Mouse (Mus musculus): ENCODE data around the gene Dnaic1.

Dnaic1 gene

DNA sequence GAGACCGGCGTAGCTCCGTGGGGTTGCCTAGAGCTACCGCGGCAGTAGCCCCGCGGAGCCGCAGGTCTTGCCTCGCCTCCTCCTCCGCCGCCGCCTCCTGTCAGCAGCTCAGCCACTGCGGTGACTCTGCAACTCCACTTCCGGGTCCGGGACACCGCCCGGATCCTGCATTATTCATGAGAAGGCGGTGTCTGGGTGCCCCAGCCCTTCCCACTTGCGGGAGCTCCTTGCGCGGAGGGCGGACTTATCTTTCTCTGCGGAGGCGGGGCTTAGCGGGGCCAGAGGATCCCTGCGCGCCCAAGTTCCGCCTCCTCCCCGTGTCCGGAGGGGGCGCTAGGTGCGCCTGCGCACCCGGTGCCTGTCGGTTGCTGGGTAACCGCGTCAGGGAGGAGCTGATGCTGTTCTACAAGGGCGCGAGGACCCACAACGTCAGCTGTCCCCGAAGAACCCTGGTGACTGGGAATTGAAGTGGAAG is at the start of gene Dnaic1, which contains the start of gene Fam219a:
Gene Dnaic1 (plus strand): TSS at position 365 of the 475 bp plus-strand sequence.
Gene Fam219a (minus strand): TSS at position 128 of the 475 bp plus-strand sequence.
- DNase-seq (ENCODE audit: extremely low spot score, low spot score): peak; percentile 97

DNA sequence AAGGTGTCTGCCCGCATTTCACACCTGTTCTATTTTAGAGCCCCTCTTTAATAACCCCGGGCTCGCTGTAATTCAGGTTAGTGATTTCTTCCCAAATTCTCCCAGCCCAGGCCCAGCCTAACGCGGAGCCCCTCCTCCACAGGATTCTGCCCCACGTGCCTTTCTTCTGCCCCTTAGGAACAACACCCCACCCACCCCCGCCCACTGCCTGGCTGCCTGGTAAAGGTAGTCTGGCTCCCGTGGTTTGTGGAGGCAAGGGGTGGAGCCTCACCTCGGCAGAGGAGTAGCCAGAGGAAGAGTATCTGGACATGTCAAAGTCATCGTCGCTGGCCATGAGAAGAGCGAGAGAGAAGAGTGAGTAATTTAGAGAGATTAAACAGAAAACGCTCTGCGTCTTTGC is 48.9 kb upstream of the Dnaic1 start:
- no peak for DNase-seq (ENCODE audit: extremely low spot score, low spot score)

DNA sequence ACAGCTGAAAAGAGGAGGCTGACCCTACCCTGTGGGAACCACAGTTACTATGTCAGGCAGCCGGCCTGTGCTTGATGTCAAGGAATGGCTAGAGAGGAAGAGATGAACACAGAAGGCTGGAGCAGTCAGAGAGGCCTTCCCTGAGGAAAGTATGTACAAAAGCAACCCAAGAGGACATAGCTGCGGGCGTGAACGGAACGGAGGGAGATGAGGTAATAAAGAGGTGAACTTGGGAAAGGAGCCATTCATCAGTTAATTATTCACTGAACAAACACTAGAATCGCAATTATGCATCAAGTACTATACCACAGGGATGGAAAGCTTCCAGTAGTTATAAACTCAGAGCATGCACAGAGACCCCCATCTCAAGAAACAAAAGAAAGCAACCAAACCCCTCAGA is 47.4 kb upstream of the Dnaic1 start:
- DNase-seq (ENCODE audit: extremely low spot score, low spot score): no peak

DNA sequence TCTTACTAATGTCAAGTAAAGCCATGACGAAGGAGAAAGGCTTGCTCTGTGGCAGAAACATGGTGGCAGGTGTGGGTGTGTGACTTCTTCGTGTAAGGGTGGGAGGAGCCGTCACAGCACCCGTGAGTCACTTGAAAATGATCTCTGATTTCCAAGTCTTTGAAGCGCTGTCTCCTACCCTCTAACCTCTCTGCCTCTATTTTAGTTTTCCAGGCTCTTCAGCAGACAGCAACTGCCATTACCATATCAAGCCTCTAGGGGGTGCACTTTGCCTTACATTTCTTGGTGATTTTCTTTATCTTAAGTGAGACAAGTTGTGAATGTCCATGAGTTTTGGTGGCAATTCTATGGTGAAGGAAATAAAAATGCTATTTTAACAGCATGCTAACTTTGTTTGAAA is 46.8 kb upstream of the Dnaic1 start:
- DNase-seq (ENCODE audit: extremely low spot score, low spot score): no peak

DNA sequence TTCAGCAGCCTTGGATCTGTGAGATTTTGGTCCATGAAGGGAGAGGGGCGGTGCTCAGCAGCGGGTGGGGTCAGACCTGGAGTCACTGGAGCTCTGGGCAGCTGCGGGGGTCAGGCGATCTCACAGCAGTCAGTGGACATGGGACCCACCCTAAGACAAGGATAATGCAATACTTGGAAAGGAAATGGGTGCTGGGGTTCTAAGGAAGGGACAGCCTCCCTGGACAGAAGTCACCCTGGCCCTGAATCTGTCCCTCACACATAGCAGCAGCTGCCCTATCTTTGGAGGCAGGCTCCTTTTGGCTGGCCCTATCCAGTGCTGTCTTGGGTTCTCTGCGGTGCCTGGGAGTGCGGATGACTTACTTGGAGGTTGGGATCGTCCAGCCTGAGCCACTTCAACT is 45.7 kb upstream of the Dnaic1 start:
- DNase-seq (ENCODE audit: extremely low spot score, low spot score): no peak

DNA sequence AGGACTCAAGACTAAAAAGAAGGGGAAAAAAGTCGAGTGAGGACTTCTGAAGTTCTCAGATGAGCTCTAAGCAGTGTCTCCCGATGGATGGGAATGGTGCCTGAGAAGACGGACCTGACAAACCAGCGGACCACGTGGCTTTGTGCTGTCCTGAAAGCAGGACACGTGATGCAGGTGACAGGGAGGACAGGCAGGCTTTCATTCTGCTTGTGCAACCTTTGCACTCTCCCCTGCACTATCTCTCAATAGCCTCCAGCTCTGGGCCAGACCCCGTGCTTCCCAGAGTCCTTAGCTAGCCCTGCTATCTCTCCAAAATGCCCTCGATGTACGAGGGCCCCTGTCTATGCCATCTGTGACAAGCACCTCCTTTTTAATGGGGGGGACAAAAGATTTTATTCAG is 44.7 kb upstream of the Dnaic1 start:
- DNase-seq (ENCODE audit: extremely low spot score, low spot score): no peak

DNA sequence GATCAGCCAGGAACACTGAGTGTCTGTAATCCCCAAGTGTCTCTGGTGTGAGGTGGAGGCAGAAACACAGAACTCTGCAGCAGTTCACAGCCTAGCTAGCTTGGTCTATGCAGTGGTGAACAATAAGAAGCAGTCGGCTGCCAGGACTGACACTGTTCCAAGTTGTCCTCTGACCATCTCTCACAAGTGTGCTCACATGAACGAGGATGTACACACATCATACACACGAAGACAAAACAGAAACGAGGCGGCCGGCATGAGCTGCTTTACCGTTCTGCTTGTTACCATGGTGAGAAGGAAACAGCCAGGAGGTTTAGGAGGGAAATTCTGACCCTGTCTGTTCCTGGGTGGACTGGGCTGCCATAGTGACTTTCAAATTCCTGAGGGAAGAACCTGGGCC is 43.0 kb upstream of the Dnaic1 start:
- DNase-seq (ENCODE audit: extremely low spot score, low spot score): no peak

DNA sequence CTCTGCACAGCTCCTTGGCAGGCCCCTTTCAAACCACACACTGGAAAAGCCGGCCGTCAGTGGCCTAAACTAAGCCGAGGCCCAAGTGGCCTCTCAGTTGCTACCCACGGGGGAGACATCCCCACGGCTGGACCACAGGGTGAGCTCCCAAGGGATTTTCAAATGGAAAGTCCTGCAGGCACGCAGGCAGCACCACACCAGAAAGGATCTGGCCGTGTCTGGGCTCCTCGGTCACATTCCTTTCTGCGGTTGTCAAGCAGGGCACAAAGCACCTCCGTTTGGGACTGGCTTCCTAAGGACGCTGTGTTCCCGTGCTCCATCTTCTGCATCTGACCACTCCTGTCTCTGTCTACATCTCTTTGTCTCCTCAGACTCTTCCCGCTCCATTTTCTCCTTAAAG is 42.5 kb upstream of the Dnaic1 start:
- no peak for DNase-seq (ENCODE audit: extremely low spot score, low spot score)

DNA sequence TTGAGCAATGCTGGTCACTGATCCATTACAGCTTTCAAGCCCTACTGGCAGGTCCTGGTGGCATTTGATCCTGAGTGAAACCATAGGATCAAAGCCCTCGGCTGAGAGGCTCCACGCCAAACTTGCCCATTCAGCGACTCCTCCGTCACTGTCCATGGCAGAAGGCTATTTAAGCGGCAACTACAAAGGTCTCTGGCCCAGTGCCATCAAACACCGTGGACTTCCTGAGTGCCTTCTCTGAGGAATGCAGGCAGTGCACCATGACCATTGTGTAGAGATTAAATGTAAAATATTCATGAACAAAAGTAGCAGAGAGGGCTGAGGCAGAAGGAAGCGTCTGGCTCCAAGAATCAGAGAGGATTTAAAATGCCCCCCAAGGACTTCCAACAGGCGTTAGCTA is 41.6 kb upstream of the Dnaic1 start:
- DNase-seq (ENCODE audit: extremely low spot score, low spot score): no peak

DNA sequence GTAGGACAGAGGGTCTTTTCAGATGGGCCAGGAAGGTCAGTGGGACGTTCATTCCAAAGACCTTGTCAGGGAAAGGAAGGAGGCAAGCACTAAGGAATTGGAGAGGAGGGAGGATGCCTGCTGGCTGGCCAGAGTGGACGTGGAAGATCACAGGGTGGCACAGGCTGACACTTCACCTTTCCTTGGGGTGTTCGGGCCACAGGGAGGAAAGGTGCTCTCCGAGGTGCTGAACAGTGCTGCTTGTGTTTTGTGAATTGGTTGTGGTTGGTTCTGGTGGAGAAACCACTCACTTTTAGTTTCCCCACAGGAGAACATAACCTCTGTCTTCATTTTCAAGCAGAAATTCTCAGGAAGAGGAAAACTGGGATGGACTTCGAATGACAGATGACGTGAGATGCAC is 37.2 kb upstream of the Dnaic1 start:
- DNase-seq (ENCODE audit: extremely low spot score, low spot score): peak; percentile 47

DNA sequence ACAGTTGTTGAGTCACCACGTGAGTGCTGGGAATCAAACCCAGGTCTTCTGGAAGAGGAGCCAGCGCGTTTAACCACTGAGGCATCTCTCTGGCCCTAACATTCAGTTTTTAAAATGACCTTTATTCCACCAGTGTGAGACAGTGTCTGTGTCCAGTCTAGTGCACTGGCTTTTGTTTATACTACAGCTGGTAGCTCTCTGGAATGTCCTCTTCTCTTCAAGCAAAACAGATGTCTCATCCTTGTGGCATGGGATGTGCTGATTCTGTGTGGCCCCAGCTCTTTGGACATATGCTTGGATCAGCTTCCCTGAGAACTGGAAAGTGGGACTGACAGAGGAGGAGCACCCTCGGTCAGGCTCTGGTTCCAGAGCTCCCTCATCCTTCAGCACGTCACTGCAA is 34.7 kb upstream of the Dnaic1 start:
- no peak for DNase-seq (ENCODE audit: extremely low spot score, low spot score)

DNA sequence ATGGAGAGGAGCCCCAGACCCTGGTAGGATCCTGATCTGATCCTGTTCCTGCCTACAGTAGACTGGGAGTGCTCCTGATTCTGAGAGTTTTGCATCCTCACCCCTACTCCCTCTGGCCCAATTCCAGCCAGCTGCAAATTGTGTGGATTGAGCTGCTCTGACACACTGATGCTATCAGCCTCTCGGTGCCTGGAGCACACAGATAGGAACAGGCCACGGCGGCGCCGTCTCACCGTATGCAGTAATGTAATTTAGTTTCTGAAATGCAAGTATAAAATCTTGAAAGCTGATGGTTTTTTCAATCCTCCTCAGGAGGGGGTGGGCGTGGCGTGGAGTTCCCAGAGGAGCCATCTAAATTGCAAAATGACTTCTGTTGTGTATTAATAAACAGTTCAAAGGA is 27.4 kb upstream of the Dnaic1 start:
- no peak for DNase-seq (ENCODE audit: extremely low spot score, low spot score)

DNA sequence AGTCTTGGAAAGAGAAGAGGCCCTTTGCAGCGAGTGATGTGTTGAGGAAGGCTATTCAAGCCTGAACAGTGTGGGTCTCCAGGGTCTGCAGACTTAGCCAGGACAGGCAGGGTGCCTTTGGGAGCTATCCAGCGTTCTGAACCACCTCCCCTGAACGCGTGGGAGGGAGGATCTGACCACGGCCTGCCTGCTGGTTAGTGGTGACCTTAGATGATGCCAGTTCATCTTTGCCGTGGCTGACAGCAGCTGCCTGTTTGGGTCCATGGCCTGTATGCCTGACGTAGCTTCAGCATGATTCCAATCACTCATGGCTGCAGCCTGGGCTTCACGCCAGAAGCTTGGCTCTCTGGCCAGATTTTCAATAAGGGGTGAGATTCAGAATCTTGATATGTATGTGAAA is 23.6 kb upstream of the Dnaic1 start:
- peak; percentile 57 for DNase-seq (ENCODE audit: extremely low spot score, low spot score)

DNA sequence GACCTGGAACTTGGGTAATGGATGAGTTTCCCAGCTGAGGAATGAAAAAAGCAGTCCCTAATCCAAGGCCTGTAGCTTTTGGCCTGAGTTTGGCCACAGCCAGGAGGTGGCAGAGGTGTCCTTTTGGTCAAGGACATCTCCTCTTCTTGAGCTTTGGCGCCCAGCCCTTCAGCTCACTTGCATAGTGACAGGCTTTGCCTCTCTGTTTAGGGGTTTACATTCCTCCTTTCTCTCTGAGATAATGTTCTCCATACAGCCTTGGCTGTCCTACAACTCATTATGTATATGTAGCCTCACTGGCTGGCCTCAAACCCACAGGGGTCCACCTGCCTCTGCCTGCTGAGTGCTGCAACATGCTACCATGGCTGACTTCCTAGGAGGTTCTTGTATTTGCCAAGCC is 22.5 kb upstream of the Dnaic1 start:
- no peak for DNase-seq (ENCODE audit: extremely low spot score, low spot score)

DNA sequence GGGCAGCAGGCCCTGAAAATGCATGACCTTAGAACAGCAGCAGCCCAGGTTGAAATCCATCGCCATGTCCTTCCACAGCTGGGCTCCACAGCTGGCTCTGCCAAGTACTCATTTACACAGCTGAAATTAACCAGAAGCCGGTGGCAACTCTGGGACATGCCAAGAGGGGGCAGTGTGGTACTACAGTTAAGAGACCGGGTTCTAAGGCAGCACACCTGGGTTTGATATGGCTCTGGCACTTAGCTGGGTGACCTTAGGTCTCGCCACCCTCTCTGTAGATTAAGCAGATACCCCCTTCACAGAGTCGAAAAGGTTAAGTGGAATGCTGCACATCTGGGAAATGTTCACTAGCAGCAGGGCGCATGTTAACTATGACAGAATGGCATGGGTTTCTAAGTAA is 17.0 kb upstream of the Dnaic1 start:
- peak; percentile 78 for DNase-seq (ENCODE audit: extremely low spot score, low spot score)

DNA sequence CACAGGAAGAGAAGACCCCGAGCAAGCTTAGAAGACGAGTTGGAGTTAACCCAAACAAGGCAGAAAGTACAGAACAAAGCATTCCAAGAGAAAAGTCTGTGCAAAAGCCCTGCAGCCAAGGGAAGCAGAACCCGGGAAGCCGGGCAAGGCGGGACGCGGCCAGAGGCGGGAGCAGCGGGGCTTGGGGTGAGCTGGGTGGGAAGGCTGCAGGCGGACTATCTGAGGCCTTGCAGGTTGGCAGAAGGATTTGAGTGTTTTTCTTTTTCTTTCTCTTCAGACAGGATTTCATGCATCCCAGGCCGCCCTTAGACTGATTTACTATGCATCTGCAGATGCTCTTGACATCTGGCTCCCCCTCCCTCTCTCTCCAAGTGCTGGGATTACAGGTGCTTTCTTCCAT is 16.5 kb upstream of the Dnaic1 start:
- DNase-seq (ENCODE audit: extremely low spot score, low spot score): no peak

DNA sequence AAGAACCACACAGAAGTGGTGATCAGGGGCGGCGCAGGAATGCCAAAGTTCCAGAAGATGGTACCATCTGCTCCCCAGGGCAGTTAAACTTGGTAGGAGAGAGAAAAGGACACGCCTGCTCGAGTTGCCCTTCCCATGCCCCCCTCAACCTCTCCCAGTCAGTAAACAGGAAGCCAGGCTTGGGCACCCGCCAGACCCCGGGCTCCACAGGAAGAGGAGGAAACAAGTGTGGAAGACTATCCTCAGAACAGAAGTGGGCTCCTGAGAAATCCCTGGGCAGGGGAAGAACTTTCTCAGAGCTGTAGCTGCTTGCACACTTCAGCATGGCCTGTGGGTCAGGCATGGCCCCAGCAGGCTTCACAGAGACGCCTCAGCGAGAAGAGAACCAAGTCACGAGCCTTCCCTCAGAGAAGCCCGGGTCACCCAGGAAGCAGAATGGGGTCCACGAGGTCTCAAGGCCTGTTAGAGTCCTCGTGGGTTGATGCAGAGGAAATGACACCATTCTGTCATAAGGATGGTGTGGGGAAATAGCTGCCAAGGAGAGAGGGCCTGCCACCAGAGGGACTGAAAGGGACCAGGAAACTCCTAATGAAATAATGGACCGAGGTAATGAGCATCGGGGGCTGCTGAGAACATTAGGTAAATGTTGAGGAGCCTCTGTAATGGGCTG is 14.4 kb upstream of the Dnaic1 start:
- no peak for DNase-seq (ENCODE audit: extremely low spot score, low spot score)

DNA sequence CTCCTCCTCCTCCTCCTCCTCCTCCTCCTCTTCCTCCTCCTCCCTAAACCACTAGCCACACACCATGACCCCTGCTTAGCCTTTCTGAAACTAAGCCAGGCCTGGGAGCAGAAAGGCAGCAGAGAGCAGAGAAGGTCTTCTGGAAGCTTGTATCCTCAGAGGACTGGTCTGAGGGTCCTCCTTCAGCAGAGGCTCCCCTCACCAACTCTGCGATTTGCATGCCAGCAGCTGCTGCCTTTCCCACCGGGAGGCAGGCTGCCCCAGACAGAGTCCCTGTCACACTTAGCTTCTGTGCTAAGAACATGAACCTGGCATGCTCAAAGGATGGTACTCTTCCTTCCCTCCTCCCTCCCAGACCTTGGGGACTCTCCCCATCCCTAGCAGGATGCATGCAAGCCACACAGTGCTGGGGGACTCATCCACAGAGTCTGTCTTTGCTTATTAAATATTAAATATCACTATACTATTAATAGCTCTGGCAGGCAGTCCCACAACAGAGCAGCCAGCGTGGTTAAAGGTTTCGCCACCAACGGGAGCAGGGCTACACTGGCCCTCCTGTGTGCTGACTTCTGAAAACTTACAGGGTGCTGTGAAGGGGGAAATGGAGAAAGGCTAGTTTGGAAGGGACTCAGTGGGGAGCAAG is 13.1 kb upstream of the Dnaic1 start:
- DNase-seq (ENCODE audit: extremely low spot score, low spot score): no peak

DNA sequence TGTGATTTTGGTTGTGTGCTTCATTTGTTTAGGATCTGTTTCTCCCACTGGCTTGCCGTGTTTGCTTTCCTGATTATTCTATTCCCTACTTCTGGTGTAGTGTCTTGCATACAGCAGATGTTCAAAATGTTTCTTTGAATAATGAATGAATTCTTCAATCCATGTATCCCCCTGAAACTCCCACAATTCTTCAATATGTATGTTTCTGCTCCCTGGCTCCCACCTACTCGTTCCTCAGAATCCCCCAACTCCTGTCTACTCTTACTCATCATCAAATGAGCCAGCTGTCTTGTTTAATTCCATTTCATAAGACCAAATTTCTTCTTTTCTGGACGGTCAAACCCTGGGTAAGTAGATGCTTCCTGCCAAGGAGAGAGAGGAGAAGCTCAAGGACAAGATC is 12.5 kb upstream of the Dnaic1 start:
- DNase-seq (ENCODE audit: extremely low spot score, low spot score): no peak

DNA sequence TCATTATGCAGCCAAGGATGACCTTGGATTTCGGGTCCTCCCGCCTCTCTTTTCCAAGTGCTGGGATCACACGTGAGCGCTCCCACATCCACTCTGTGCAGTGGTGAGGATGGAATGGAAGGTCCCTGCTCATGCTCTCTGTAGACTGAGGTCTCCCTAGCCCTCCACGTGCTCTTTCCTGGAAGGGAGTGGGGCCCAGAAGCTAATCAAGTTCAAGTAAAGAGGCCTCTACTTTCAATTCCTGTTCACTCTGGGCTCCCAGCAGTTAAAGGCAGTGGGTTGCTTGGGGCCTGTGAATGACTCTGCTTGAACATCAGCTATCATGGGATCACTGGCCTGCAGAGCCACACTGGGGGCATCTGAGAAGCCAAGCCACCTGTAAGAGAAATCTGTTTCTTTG is 6.3 kb upstream of the Dnaic1 start:
- no peak for DNase-seq (ENCODE audit: extremely low spot score, low spot score)

DNA sequence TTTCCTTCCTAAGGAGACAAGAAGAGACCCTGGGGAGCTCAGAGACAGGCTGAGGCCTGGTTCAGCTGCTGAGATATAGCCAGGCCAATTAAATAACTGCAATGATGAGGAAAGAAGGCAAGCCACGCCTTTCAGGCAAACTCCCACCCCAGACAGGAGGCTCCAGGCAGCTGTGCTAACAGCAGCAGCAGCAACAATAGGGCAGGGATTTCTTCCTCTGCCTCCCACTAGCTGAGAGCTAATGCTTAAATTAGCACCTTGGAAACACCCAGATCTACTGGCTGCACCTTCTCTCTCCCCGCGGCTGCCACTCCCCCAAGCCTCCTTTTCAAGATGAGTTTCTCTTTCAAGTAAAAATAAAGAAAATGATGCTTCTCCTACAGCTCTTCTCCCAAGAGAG is 3.5 kb upstream of the Dnaic1 start:
- DNase-seq (ENCODE audit: extremely low spot score, low spot score): no peak

DNA sequence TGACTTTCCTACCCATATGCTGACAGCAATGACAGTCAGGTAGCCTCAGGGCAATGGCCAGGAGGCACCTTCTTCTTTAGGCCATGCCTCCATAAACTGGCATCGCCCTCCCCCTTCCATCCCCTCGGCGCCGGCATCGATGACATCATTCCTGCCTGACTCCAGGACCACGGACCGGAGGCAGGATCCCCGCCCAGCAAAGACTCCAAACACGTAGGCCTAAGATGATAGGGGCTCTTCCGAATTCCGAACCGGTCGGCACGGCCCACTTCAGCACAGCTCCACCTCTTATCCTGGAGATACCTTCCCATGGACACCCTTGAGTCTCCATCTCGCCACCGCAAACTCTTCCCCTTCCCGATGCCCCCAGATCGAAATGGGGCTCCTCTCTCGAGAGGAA is 1.3 kb upstream of the Dnaic1 start:
- peak; percentile 29 for DNase-seq (ENCODE audit: extremely low spot score, low spot score)

DNA sequence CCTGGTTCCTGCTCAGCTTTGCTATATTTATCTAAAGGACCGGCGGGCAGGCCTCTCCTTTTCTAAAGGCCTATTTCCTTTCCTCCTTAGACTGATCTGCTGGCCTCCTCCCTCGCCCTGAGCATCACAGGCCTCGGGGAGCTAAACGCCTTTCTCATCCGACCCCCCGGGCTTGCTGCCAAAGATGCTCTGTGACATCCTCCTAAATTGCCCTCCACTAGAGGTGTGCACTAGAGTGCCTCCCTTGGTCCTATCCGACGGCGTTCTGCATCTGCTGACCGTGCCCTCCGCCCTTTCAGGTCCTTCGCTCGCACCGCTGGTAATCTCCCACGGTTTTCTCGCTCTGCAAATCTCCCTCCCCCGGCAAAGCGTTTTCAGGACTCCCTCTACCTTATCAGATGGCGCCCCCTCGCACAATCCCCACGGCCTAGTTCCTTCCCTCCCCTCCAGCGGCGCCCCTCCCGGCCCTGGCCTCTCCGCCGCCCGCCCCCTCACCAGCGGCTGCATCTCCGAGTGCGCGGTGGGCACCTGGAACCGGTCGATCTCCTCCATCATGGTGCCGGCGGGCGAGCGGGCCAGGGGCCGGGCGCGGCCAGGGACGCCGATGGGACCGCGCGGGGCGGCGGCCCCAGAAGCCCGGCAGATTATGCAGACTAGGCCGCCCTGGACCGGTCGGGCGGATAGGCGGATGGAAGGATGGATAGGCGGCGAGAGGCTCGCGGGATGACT is 729 bp upstream of the Dnaic1 start:
- DNase-seq (ENCODE audit: extremely low spot score, low spot score): no peak

Measured in neural tube, embryonic 10.5 days (tissue).